Mouse (Mus musculus): ENCODE results near the gene Cbfa2t3. TPM values are rescaled to one million over a fixed set of nuclear protein-coding genes. Genes with fewer than 3 reads are reported as not detected.

Gene Cbfa2t3
- polyA plus RNA-seq, 1 experiment from 2014 or later, result 5.9 TPM

GRCm38 (mm10) chr8:122697181-122697581 is 1.7 kb downstream of the Cbfa2t3 start:
- no peaks in the 10 kb centered on the region for H3K36me3 ChIP-seq (ENCODE audit: control insufficient read depth, insufficient read depth)
- no peak overlapping the region for H3K27ac ChIP-seq (ENCODE audit: low read depth, low read length)
- no peaks in the 10 kb centered on the region for H3K27me3 ChIP-seq (replicated peaks; ENCODE audit: control insufficient read depth, insufficient read depth, low read length)
- no peak overlapping the region for H3K9ac ChIP-seq (ENCODE audit: low read depth, low read length)
- no peak overlapping the region for H3K4me3 ChIP-seq (ENCODE audit: low read depth, low read length)
- H3K4me2 ChIP-seq (replicated peaks; ENCODE audit: low read depth), result peak overlapping the region; percentile 30
- peak; percentile 29 for ATAC-seq
- no peaks in the 10 kb centered on the region for H3K9me3 ChIP-seq (ENCODE audit: control insufficient read depth)
- TF ChIP-seq CTCF (IDR thresholded peaks at IDR 0.05; ENCODE audit: low read depth), result peak; percentile 75
- H3K4me1 ChIP-seq (replicated peaks; ENCODE audit: control insufficient read depth, insufficient read depth, low read length), result no peaks in the 10 kb centered on the region
- WGBS, result 45% methylated on average over 3 of the region's 3 CpGs

GRCm38 (mm10) chr8:122695438-122696042 is 3.4 kb downstream of the Cbfa2t3 start:
- Histone ChIP-seq H3K9ac (ENCODE audit: low read depth, low read length) (no peak overlapping the region), H3K36me3 (ENCODE audit: control insufficient read depth, insufficient read depth) (no peaks in the 10 kb centered on the region), H3K4me2 (replicated peaks; ENCODE audit: low read depth) (no peak overlapping the region), H3K4me3 (ENCODE audit: low read depth, low read length) (no peak overlapping the region), H3K4me1 (replicated peaks; ENCODE audit: control insufficient read depth, insufficient read depth, low read length) (no peaks in the 10 kb centered on the region), H3K27ac (ENCODE audit: low read depth, low read length) (no peak overlapping the region), H3K27me3 (replicated peaks; ENCODE audit: control insufficient read depth, insufficient read depth, low read length) (no peaks in the 10 kb centered on the region), H3K9me3 (ENCODE audit: control insufficient read depth) (no peaks in the 10 kb centered on the region)
- 56% methylated on average over 7 of the region's 7 CpGs for WGBS
- TF ChIP-seq CTCF (IDR thresholded peaks at IDR 0.05; ENCODE audit: low read depth), result no peak
- no peak for ATAC-seq

DNA sequence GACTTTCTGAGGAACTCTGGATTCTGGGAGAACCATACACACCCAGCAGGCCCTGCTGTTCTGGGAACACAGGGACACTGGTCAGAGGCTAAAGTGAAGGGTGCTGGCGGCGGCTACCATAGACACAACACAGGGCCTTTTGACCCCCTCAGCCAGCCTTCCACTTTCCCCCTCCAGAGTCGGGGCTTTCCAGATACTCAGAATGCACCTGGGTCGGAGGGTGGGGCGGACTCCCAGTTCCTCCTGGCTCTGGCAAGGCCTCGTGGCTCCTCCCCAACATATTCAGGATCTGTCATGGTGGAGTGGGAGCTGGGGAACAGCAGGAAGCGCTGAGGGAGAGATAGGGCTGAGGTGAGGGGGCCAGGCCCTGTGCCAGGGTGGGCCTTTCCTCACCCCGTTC is 6.8 kb downstream of the Cbfa2t3 start:
- Histone ChIP-seq H3K27ac (ENCODE audit: low read depth, low read length) (no peak overlapping the region), H3K4me3 (ENCODE audit: low read depth, low read length) (no peak overlapping the region), H3K4me2 (replicated peaks; ENCODE audit: low read depth) (no peak overlapping the region), H3K36me3 (ENCODE audit: control insufficient read depth, insufficient read depth) (no peaks in the 10 kb centered on the region), H3K9me3 (ENCODE audit: control insufficient read depth) (no peaks in the 10 kb centered on the region), H3K9ac (ENCODE audit: low read depth, low read length) (no peak overlapping the region), H3K27me3 (replicated peaks; ENCODE audit: control insufficient read depth, insufficient read depth, low read length) (no peaks in the 10 kb centered on the region), H3K4me1 (replicated peaks; ENCODE audit: control insufficient read depth, insufficient read depth, low read length) (no peaks in the 10 kb centered on the region)
- no peak for TF ChIP-seq CTCF (IDR thresholded peaks at IDR 0.05; ENCODE audit: low read depth)
- WGBS, result 66% methylated on average over 8 of the region's 8 CpGs
- ATAC-seq, result no peak

GRCm38 (mm10) chr8:122691018-122691417 is 7.9 kb downstream of the Cbfa2t3 start:
- no peak overlapping the region for H3K4me2 ChIP-seq (replicated peaks; ENCODE audit: low read depth)

DNA sequence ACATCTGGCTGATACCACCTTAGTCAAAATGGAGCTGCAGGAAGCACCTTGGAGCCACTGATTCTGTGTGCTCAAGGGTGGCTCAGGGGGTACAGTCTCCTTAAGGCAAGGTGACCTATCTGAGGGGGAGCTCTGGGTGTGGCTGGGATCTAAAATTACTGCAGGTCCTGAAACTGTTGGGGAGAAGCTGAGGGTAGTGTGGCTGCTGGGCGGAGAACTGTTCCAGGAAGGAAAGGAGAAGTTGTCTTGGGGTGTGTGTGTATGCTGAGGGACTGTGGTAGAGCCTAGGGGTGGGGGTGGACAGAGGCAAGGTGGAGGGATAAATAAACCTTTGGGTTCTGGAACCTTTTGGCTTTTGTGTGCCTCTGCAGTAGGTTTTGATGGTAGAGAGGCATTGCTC is 9.6 kb downstream of the Cbfa2t3 start:
- TF ChIP-seq CTCF (IDR thresholded peaks at IDR 0.05; ENCODE audit: low read depth), result no peak
- no peaks in the 10 kb centered on the region for H3K4me1 ChIP-seq (replicated peaks; ENCODE audit: control insufficient read depth, insufficient read depth, low read length)
- WGBS, result 85% methylated on average over 1 of the region's 1 CpGs

More at GRCm38 (mm10) chr8:122691018-122691417, 7.9 kb downstream of the Cbfa2t3 start:
- no peak overlapping the region for H3K4me3 ChIP-seq (ENCODE audit: low read depth, low read length)
- H3K4me1 ChIP-seq (replicated peaks; ENCODE audit: control insufficient read depth, insufficient read depth, low read length), result no peaks in the 10 kb centered on the region
- no peaks in the 10 kb centered on the region for H3K9me3 ChIP-seq (ENCODE audit: control insufficient read depth)
- H3K27me3 ChIP-seq (replicated peaks; ENCODE audit: control insufficient read depth, insufficient read depth, low read length), result no peaks in the 10 kb centered on the region
- 85% methylated on average over 6 of the region's 6 CpGs for WGBS
- ATAC-seq, result no peak
- TF ChIP-seq CTCF (IDR thresholded peaks at IDR 0.05; ENCODE audit: low read depth), result no peak
- H3K36me3 ChIP-seq (ENCODE audit: control insufficient read depth, insufficient read depth), result no peaks in the 10 kb centered on the region
- H3K27ac ChIP-seq (ENCODE audit: low read depth, low read length), result no peak overlapping the region
- H3K9ac ChIP-seq (ENCODE audit: low read depth, low read length), result no peak overlapping the region

DNA sequence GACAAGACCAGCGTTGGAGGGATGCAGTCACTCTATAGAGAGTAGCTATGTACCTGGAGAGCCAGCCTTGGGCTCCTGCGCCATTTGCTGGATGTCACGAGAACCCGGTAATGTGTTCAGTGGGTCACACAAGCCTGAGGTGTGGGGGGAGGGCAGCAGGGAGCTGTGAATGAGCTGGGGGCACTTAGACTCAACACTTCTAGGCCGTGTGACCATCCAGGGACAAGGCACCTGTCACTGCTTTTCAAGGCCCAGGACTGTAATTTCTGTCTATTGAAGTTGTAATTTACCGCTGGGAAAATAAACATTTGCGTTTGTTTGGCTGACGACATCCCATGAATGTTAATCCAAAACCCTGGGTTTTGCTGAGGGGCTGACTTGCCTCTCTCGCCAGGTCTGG is 12.0 kb downstream of the Cbfa2t3 start:
- Histone ChIP-seq H3K27me3 (replicated peaks; ENCODE audit: control insufficient read depth, insufficient read depth, low read length) (peaks cover 10% of the 10 kb centered on the region), H3K4me1 (replicated peaks; ENCODE audit: control insufficient read depth, insufficient read depth, low read length) (no peaks in the 10 kb centered on the region), H3K4me3 (ENCODE audit: low read depth, low read length) (no peak overlapping the region), H3K4me2 (replicated peaks; ENCODE audit: low read depth) (no peak overlapping the region), H3K9me3 (ENCODE audit: control insufficient read depth) (no peaks in the 10 kb centered on the region), H3K27ac (ENCODE audit: low read depth, low read length) (no peak overlapping the region), H3K36me3 (ENCODE audit: control insufficient read depth, insufficient read depth) (no peaks in the 10 kb centered on the region), H3K9ac (ENCODE audit: low read depth, low read length) (no peak overlapping the region)
- no peak for TF ChIP-seq CTCF (IDR thresholded peaks at IDR 0.05; ENCODE audit: low read depth)
- 63% methylated on average over 9 of the region's 9 CpGs for WGBS
- no peak for ATAC-seq

More for the DNA sequence above, 9.6 kb downstream of the Cbfa2t3 start:
- Histone ChIP-seq H3K4me3 (ENCODE audit: low read depth, low read length) (no peak overlapping the region), H3K27me3 (replicated peaks; ENCODE audit: control insufficient read depth, insufficient read depth, low read length) (no peaks in the 10 kb centered on the region), H3K4me2 (replicated peaks; ENCODE audit: low read depth) (no peak overlapping the region), H3K36me3 (ENCODE audit: control insufficient read depth, insufficient read depth) (no peaks in the 10 kb centered on the region), H3K9me3 (ENCODE audit: control insufficient read depth) (no peaks in the 10 kb centered on the region), H3K9ac (ENCODE audit: low read depth, low read length) (no peak overlapping the region), H3K27ac (ENCODE audit: low read depth, low read length) (no peak overlapping the region)
- no peak for ATAC-seq
